Mouse (Mus musculus) cerebellum, adult 8-10 months (tissue): ENCODE results near the gene Cbarp.
A peak's percentile ranks its signal among the peaks of the same experiment; 100 is the strongest.

Experiments
- DNase-seq: peaks from one replicate; pipeline ENCODE4 v3.0.0; 2022

Gene Cbarp

DNA sequence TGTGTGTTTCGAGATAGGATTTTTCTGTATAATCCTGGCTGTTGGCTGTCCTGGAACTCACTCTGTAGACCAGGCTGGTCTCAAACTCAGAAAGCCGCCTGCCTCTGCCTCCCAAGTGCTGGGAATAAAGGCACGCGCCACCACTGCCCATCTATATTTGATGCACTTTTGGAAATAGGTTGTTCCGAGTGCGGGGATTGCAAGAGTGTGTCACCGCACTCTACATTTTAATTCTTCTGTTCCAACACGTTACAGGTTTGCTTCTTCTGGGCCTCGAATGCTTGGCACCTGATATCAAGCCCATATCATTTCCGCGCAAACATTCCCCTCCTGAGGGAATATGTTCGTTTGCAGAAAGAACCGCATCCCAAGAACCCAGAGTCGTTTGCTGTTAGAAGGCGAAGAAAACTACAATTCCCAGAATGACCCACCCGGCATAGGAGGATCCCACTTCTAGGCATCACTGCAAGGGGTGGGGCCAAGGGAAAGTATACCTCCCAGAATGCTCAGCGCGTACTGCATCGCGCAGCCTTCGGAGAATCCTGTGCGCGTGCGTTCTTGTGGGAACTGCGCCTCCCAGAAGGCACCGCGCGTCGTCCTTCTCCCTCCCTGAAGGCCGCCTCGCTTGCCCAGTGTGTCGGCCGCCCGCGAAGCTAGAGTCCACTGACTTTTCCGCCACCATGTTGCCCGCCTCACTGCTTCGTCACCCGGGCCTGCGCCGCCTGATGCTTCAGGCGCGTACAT lies 1.3 kb upstream of the Cbarp start:
- DNase-seq = peak; percentile 91

DNA sequence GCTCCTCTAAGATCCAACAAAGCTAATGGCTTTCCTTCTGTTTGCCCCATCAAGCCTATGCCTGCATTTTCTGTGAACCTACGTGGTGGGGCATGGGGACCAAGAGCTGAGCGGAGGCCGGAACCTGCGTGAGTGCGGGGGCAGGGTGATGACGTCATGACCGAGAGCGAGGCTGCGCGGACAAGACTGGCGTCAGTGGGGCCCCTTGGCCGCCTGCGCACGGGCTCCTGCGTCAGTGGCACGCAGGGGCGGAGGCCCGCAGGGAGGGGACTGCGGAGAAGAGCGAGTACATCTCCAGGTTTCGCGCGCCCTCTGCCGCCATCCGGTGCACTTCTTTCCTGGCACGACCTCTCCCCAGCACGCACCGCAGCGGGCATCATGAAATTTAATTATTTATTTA lies 608 bp upstream of the Cbarp start:
- peak; percentile 98 for DNase-seq

DNA sequence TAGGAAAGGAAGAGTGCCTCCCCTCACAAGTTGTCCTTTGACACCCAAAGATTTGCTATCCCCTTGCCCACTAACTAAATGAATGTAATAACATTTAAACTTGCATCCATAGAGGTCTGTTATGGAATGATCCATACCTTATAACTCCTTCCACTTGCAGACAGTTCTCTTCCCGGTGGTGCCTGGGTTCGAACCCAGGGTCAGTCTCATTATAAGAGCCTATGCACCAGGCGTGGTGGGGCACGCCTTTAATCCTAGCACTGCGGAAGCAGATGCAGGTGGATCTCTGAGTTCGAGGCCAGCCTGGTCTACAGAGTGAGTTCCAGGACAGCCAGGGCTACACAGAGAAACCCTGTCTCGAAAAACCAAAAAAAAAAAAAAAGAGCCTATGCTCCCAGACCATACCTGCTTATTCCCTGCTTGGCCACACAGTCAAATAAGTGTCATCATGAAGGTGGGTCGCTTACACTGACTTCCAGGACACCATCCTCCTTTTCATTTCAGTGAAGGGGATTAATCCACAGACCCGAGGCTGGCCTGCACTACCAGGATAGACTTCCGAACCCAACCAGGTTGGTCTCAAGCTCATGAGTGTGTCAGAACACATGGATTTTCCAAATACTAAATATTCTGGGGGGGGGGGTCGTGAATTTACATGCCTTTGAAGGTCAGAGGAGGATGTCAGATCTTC lies 515 bp downstream of the Cbarp start:
- peak; percentile 35 for DNase-seq

DNA sequence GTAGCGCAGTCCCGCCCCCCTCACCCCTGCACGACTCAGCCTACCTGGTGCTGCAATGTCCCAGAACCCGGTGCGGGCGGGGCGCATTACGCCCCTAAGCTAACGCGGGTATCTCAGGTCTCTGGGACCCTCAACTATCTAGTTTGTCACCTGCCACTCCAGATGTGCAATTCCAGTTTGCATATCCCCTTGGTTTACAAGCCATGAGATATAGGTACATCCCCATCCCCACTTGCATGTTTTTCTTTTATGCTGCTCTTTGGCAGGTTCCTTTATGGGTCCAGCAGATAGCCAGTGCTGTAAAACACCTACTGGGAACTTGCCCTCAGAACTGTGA lies 1.2 kb downstream of the Cbarp start:
- no peak for DNase-seq

DNA sequence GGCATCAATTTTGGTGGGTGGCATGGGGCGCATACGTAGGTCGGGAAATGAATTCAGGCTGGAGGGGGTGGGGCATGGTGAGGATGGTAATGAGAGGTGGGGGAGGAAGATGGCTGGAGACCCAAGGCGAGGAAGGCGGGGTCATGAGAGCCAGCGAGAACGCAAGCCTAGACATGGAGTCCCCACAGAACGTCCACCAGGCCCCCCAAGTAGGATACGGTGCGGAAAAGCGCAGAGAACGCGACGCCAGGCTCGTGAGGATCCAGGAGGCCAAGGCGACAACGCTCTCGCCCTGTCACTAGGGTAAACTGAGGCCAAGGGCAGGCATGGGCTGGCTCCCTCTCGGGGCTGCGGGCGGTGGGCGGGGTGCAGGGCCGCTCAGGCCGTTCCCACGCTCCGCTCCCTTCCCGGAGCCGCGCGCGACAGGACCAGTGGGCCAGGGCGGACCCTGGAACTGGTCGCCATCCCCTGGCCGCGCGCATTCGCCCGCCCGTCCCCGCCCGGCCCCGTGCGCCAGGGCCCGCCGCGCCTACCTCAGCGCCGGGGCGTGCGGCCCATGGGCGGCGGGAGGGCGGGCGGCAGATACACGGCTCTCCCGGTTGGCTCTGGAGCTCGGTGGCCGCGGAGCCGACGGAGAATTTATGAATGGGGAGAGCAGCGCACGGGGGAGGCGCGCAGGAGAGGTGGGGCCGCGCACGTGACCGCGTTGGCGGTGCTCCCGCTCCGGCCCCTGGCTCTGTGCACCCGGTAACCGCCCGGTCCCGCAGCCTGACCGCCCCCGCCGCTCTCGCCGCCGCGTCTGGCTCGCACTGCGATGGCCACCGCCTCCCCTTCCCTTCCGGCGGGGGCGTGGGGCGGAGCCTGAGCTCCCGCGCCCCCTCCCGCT lies 1.8 kb downstream of the Cbarp start, which contains the start of gene Atp5d:
Atp5d (plus strand) TSS at position 80 of the 886 bp plus-strand sequence.
- DNase-seq = peak; percentile 79

DNA sequence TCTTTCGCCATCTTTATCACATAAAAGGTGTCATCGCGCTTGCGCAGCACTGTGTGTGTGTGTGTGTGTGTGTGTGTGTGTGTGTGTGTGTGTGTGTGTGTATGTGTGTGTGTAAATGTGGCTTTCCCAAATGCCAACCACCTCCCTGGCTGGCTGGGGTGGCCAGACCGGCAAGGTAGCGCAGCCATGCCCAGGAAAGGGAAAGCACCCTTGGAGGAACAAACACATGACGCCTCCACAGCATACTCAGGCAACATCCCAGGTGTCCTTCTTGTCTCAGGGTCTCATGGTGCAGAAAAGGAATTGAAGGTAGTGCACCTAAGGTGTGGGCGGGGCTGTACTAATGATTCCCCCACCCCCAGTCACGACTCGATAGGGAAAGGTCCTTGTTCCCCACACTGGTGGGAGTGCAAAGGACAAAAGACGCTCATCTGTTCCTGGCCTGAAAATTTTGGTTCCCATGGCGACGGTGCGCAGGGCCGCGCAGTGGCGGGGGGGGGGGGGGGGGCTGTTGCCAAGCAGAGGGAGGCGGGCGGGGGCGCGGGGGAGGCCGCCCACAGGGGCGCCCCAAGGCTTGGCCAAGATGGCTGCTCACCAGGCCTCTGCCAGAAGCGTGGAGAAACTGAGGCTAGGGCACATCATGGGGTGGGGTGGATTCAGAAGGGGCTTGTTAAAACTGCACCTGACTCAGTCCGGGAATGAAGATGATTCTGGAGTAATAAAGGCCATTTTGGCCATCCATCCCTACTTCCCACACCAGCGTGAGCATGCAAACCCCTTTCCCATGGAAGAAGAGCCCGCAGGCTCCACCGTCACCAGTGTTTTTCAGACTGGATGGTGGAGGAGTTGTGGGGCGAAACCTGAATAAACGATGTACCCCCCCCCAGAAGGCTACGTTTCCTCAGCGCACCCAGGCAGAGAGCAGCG lies 2.7 kb downstream of the Cbarp start:
- peak; percentile 60 for DNase-seq

DNA sequence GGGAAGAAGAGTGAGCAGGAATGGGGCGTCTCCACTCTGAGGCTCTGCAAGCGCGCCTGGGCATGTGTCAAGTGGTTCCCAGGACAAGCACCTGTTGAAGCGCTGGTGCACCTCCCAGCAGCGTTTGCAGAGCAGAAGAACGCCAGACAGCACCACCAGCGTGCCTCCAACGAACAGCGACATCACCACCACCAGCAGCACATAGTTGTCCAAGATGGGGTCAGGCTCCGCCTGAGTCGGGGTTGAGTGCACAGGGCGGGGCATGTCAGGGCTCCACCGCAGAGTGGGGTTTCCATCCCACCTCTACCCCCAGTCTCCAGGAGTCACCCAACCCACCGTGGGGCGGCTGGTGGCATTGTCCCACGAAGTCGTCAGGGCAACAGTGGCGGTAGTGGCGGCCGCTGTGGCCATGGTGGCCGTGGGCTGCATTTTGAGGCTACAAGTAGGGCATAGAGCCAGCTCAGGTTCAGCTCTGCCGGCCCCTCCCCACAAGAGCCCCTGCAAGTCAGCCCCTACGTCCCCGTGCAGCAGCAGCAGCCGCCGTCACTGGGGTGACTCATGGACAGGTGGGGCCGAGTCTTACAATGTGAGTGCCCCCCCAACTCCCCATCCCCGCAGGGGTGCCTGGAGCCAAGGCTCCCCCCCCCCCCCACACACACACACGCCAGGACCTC lies 3.5 kb downstream of the Cbarp start:
- DNase-seq = peak; percentile 58

DNA sequence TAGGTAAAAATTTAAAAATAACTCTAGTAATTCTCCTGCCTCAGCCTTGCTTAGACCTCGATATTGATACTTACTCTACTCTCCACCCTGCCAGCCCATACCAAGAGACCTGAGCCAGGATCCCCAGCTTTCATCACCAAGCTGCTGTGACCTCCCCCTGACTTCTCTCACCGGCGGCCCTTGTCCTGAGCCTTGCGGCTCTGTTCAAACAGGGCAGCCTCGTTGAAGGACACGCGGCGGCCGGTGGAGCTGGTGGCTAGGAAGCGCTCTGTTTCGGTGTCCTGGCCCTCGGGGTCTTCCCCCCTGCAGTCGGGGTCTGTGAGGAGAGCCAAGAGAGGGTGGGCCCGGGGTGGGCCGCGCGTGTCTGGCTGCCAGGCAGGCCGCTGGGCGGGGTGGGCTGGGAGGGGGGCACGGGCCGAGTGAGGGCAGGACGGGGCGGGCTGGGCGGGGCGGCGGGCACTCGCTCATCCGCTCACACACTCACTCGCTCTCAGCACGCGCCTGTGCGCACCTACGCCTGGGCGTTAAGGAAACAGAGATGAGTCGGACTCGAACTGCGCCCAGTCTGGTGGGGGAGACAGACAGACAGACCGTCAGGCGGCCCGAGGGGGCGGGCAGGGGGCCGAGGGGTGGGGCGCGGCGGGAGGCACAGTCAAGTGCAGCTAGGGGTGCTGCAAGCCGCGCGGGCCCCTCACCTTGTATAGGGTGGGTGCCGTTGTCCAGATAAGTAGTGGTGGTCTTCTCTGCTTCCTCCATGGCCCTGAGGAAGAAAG lies 4.3 kb downstream of the Cbarp start:
- no peak for DNase-seq

DNA sequence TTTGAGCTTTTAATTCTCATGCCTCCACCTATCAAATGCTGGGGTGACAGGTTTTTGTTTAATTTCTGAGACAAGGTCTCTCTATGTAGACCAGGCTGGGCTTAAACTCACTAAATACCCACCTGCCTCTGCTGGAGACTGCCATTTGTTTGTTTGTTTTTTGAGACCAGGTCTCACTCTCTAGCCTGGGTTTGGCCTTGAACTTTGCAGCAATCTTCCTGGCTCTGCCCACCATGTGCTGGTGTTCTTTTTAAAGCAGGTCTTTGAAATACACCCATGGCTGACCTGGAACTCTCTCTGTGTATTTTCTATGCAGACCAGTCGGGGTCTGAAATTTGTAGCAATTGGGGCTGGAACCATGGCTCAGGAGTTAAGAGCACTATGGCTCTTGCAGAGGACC lies 5.0 kb downstream of the Cbarp start:
- DNase-seq = no peak

DNA sequence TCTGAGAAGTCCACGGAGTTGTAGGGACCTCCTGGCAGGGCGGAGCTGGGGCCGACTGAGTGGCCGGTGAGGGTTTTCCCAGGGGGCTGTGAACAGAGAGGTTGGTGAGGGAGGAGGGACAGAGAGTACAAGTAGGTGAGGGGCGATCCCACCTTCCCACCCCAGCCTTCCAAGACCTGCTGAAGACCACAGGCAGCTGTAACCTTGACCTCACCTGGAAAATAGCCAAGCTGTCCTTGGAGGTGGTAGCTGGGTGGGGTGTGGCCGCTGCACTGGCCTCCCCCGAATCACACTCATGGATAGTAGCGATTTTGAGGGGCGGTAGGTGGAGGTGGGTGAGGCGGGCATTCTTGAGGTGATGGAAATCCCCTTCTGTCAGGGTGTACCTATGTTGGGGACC lies 5.5 kb downstream of the Cbarp start:
- DNase-seq = peak; percentile 29

DNA sequence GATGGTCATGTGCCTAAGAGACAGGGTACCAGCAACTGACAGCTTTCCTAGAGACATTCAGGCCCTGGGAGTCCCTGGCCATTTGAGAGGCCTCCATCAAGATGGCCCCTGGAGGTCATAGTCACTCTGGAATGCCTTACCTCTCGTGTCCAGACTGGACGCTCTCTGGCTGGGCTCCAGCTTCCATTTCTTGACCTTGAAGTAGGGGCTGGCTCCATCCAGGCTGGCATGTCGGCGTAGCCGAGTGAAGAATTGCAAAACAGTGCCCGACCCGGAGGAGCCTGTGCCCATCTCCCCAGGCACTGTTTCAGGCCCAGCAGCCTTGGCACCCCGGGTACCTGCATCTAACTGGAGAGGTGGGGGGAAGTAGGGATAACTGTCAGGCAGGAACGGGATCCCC lies 6.2 kb downstream of the Cbarp start:
- peak; percentile 23 for DNase-seq

DNA sequence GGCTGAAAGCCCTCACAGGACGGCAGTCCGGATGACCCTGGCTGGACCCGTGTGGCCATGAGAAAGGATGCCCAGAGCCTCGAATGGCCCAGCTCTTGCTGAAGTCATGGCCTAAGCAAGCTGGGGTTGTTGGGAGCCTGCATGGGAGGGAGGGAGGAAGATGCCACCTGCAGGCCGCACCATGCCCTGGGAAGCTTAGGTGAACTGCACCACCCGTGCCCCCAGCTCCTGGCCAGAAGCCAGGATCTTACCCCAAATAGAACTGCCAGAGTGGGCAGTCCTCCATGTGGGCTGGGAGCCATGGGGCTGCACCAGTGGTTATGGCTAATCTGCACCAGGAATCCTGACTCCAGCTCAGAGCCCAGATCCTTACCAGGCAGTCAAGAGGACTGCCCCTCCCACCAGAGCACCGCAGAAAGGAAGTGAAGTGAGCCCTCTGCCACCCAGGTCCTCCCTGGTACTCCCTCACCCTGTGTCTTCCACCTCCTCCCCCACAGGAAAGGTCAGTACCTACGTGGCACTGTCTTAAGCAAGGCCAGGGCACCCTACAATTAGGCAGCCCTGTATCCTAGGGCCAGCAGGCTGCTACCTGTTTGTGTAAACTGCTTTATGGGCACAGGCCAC lies 7.3 kb downstream of the Cbarp start:
- no peak for DNase-seq

DNA sequence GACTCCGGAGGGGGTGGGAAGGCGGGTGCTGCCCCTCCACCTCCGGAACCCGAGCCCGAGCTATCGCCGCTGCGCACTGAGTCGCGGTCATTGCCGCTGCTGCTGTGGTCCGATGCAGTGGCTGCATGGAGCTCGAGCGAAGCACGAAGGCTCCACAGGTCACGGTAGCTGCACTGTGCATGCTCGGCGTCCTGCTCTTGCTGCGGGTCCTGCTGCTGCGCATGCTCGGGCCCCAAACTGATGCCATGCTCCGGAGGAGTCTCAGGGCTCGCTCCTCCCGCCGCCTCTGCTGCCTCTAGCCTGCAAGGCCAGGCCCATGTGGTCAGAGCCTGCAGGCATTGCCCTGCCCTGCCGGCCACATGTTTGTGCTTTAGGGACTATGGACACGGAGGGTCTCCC lies 8.7 kb downstream of the Cbarp start:
- no peak for DNase-seq

DNA sequence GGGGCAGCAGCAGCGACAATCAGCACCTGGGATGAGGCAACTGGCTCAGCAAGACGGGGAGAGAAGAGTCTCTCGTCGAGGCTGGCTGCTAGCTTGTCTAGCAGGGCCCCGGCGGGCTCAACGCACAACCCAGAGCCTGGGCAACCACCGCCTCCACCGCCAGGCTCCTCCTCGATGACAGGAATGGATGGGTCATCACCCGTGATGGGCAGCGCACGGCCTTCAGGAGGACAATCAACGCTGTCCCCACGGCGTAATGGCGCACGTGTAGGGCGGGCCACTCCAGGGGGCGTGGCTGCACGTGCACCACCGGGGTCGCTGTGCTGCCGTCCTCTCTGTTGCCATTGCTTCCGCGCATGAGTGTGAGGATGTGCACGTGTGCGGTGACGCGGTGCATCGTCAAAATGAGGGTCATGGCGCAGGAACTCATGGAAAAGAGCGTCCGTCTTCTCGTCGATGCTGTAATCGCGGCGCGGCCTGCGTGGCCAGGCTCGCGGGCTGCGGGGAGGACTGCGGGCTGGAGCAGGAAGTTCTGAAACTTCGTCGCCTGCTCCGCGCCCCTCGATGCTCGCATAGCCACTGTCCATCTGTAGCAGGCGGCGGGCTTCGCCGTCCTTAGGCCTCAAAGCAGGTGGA lies 9.2 kb downstream of the Cbarp start:
- no peak for DNase-seq

DNA sequence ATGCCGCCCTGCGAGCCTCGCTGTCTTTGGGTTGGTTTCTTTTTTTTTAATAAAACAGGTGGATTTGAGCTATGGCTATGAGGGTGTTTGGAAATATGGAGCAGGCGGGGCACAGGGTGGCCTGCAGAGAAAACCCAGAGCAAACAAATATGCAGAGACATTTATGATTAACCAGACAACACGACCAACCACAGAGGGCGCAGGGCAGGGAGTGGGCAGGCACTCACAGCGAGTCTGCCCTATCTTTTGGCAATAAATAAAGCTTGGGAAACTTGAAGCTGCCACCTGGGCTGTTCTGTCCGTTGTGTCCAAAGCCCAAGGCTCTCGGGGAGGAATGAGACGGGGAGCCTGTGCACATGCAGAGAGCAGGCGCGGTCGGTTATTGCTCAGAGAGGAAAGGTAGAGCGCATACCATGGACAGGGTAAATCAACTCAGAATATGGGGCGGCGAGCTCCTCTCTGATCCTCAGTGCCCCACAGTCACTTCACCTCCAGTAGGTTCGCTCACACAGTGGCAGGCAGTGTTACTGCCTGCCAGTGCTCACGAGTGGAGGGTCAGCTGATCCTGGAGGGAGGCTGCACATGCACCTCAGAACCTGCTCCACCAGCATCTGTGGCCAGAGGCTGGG lies 10.1 kb downstream of the Cbarp start:
- DNase-seq = no peak

DNA sequence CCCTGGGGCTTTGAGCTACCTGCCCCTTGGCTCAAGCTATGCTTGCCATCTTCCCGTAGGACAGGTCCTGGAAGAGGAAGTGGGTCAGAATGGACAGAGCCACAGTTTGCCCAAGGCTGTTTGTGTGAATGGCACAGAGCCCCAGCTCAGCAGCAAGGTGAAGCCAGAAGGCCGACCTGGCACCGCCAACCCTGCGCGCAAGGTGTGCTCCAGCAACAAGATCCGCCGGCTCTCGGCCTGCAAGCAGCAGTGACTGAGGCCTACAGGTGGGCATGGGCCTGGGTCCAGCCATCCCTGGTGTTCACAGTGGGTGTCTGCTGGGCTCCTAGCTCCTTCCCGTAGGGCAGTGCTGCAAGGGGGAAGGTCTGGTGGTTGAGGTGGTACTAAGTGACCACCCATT lies 10.8 kb downstream of the Cbarp start:
- DNase-seq = peak; percentile 70

DNA sequence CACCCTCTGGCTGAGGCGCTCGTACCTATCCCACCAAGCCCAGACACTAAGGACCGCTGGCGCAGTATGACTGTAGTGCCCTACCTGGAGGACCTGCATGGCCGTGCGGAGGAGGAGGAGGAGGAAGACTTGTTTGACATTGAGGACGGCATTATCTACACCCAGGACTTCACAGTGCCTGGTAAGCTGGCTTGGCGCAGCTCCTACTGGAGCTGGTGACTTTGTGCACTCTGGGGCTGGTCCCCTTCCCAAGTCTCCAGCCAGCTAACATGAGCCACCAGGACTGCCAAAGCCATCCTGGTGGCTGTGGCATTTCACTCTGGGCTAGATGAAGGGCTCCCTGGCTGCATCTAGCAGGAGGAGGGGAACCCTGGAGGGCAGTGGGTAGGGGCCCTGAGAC lies 12.7 kb downstream of the Cbarp start:
- DNase-seq = no peak

DNA sequence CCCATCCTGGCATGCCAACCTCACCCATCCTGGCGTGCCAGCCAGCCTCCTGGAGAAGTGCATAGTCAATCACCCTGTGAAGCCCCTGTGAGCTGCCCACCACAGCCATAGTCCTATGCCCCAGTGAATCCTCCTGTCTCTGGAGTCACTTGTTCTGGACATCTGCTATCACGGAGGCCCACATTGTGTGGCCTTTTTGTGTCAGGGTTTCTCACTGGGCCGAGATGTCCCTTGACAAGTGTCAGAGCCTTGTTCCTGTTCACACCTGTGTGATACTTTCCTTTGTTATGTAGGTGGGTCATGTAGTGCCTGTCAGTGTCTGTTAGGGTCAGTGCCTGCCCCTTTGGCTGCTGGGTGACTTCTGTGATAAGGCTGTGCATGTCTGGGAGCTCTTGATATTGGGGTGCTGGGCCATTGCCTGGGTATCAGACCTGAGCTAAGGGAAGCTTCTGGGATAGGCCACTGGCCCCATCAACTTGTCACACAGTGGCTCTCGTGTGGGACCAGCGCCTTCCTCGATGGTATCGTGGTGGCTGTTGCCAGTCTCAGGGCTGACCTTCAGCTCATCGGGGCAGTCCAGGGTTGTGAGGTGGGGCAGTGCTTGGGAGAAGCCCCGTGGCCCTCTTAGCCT lies 16.6 kb downstream of the Cbarp start:
- no peak for DNase-seq

DNA sequence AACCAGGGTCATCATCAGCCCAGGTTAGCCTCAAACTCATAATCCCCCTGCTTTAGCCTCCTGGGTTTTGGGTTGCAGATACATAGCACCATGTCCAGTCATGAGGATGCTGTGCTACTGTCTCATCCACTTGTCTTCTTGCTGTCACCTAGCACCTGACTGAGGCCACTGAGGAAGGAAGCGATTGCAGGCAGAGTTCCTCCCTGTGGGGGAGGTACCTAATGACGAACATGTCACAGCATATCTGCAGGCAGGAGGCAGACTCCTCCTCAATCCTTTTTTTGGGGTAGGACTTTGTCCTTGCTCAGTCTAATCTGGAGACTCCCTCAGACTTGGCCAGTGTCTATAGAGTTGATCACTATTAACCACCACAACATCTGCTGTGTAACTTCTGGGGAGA lies 19.0 kb downstream of the Cbarp start:
- DNase-seq = no peak
